Mouse (Mus musculus): ENCODE measurements around the gene Rpl7a.

Gene Rpl7a

GRCm38 (mm10) chr2:26914148-26914941 is 3.8 kb downstream of the Rpl7a start:
- no peak for DNase-seq

GRCm38 (mm10) chr2:26915927-26916728 is 5.6 kb downstream of the Rpl7a start, which contains the start of the genes Surf2 and Surf1:
Surf2 (plus strand) TSS chr2:26916367.
Surf1 (minus strand) TSS chr2:26916530.
- peak; percentile 75 for DNase-seq

- DNase-seq = no peak
These were observed 6.2 kb downstream of the Rpl7a start for GRCm38 (mm10) chr2:26916738-26917137.

GRCm38 (mm10) chr2:26919684-26920083 is 9.1 kb downstream of the Rpl7a start:
- DNase-seq = no peak

- no peak for DNase-seq
These were observed 9.8 kb downstream of the Rpl7a start for GRCm38 (mm10) chr2:26920190-26920855.

- no peak for DNase-seq
These were observed 11.2 kb downstream of the Rpl7a start for GRCm38 (mm10) chr2:26921784-26922183.

- no peak for DNase-seq
These were observed 17.3 kb downstream of the Rpl7a start for GRCm38 (mm10) chr2:26927745-26928476.

GRCm38 (mm10) chr2:26930390-26930789 is 19.8 kb downstream of the Rpl7a start:
- peak; percentile 51 for DNase-seq

- no peak for DNase-seq
These were observed 22.1 kb downstream of the Rpl7a start for GRCm38 (mm10) chr2:26932473-26933303.

- peak; percentile 89 for DNase-seq
These were observed 22.9 kb downstream of the Rpl7a start, which contains the start of the genes Surf4 and Stkld1 for GRCm38 (mm10) chr2:26933304-26934055. Surf4 (minus strand) TSS chr2:26933928. Stkld1 (plus strand) TSS chr2:26934047.

GRCm38 (mm10) chr2:26935286-26935685 is 24.7 kb downstream of the Rpl7a start:
- DNase-seq = no peak

GRCm38 (mm10) chr2:26936425-26936824 is 25.9 kb downstream of the Rpl7a start:
- DNase-seq = no peak

GRCm38 (mm10) chr2:26941539-26941938 is 31.0 kb downstream of the Rpl7a start:
- DNase-seq = no peak

- no peak for DNase-seq
These were observed 32.7 kb downstream of the Rpl7a start for GRCm38 (mm10) chr2:26943253-26943652.

GRCm38 (mm10) chr2:26950411-26950810 is 39.8 kb downstream of the Rpl7a start:
- DNase-seq = no peak

GRCm38 (mm10) chr2:26951346-26951905 is 40.9 kb downstream of the Rpl7a start:
- DNase-seq = no peak

GRCm38 (mm10) chr2:26952193-26952592 is 41.6 kb downstream of the Rpl7a start:
- no peak for DNase-seq

- DNase-seq = no peak
These were observed 42.3 kb downstream of the Rpl7a start for GRCm38 (mm10) chr2:26952866-26953265.

GRCm38 (mm10) chr2:26954735-26955395 is 44.3 kb downstream of the Rpl7a start:
- DNase-seq = no peak

Measured in right cerebral cortex, postnatal 4 days (tissue).